ENCODE assay signal across 15 mouse cellular contexts in genomic region chr1:153440752-153441151, GRCm38 (mm10). TPM values are rescaled to one million over a fixed set of nuclear protein-coding genes. Genes with fewer than 3 reads are reported as not detected.
"Had no signal": no experiment of that assay in that cellular context is flagged by ENCODE, and none has a peak within 500 bp of the region (broad histone marks: within the 10 kb centered on the region; RNA-seq: fewer than 3 reads in every experiment).

No protein-coding gene starts in this region.

- H3K4me3 ChIP-seq: lung, embryonic 15.5 days; megakaryocyte, embryonic 14.5 days; midbrain, embryonic 12.5 days; midbrain, embryonic 15.5 days; neural tube, embryonic 12.5 days; stomach, embryonic 15.5 days had no signal

- DNase-seq: lung, adult 18-20 months; lung, postnatal 14 days; lung, postnatal 36 days; right cerebral cortex, postnatal 14 days; thymus, adult 18-20 months; thymus, postnatal 14 days; thymus, postnatal 36 days had no signal

- ATAC-seq: lung, postnatal 0 days; midbrain, embryonic 15.5 days had no signal

- H3K4me1 ChIP-seq: lung, embryonic 15.5 days; midbrain, embryonic 12.5 days; midbrain, embryonic 15.5 days; neural tube, embryonic 12.5 days; stomach, embryonic 15.5 days had no signal

RNA-seq across cellular contexts. Expression of gene Shcbp1l, which starts 15.8 kb away (rescaled TPM):
- total RNA-seq: monocyte, adult 5-6 weeks had no signal
